Mouse (Mus musculus): Measurements from ENCODE around the gene Plekha4.

DNA sequence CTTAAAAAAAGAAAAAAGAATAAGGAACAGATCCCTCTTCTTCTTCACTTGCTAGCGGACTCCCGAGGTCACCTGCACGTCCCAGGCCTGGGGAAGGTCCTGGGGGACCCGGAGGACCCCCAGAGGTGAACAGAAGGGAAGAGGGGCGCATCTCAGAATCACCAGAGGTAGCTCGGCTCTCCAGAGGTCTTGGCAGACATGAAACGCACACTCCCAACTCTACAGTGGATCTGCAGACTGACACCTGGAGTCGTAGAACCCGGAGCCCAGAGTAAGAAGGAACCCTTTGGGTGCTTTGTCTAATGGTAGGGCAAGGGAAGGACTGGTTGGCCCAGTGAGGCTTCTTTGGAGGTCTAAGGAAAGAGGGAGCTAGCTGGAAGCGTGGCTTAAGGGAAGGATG lies 11.5 kb downstream of the Plekha4 start:
- TF ChIP-seq POLR2A (IDR thresholded peaks at IDR 0.05; ENCODE audit: control insufficient read depth, extremely low read depth, insufficient read depth, low read length, poor library complexity) (no peak), CTCF (IDR thresholded peaks at IDR 0.05; ENCODE audit: borderline replicate concordance, control insufficient read depth, extremely low read depth, insufficient read depth, low read length, poor library complexity) (no peak)
